Mouse (Mus musculus) layer of hippocampus, postnatal 10 days (tissue): ENCODE results near the gene Vmn2r44. TPM values are rescaled to one million over a fixed set of nuclear protein-coding genes. Genes with fewer than 3 reads are reported as not detected.
"Not testable (repeated sequence)": the region's sequence is repeated elsewhere in the genome, so short reads cannot be mapped to it uniquely, and the experiment has no call there.

Experiments
- DNase-seq, 2 experiments: peaks; one replicate each; pipeline ENCODE4 v3.0.0; 2021; ENCODE audit warnings: low spot score in 2 of 2
- long read RNA-seq: library from polyadenylated mRNA; stranded (forward); transcript quantifications from one replicate; pipeline ENCODE4 v2.0.0, GENCODE M21; 2023
- total RNA-seq, 2 experiments: library from RNA; stranded (reverse); gene quantifications; 2 replicates each; pipeline ENCODE4 v1.2.3; 2021

Vmn2r44 gene
- not detected for total RNA-seq
- long read RNA-seq: 0 reads

- not testable (repeated sequence) for DNase-seq
Measured at GRCm38 (mm10) chr7:8383233-8383632, at the start of gene Vmn2r44. Gene Vmn2r44, minus strand, starts transcription at chr7:8383333.

GRCm38 (mm10) chr7:8357879-8358278 lies 25.3 kb downstream of the Vmn2r44 start:
- DNase-seq: not testable (repeated sequence)

Other genes starting within 250 kb of the Vmn2r44 start
- not detected for gene Vmn2r41, start 221.7 kb downstream of the Vmn2r44 start, total RNA-seq
- not detected for gene Vmn2r42, start 183.0 kb downstream of the Vmn2r44 start, total RNA-seq
- not detected for gene Vmn2r43, start 122.7 kb downstream of the Vmn2r44 start, total RNA-seq
- gene Vmn2r45, start 105.7 kb upstream of the Vmn2r44 start, total RNA-seq: not detected